9 mouse cellular contexts compared by ENCODE assay signal in the genomic region with DNA sequence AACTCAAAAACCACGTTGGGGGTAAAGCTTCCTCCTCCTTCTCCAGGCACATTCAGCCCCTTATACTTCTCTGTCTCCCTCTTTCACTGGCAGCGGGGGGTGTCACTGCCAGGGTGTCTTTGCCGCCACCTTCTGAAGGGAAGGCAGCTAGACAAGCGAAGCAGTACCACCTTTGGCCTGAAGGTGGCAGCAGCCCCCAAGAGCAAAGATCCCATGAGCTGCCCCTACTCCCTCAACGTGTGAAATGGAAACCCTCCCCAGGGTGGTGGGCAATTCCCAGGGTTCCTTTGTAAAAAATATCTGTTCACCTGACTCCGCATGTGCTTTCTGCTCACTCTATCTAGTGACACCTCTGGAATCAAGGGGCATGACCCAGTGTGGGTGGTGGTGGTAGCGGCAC. TPM values are rescaled to one million over a fixed set of nuclear protein-coding genes. Genes with fewer than 3 reads are reported as not detected.
DNase-seq lines count a peak whose midpoint lies in the region; ATAC-seq lines count a peak whose summit lies in the region.
"Had no signal": no experiment of that assay in that cellular context is flagged by ENCODE, and none has a peak within 500 bp of the region (broad histone marks: within the 10 kb centered on the region; RNA-seq: fewer than 3 reads in every experiment).

No protein-coding gene starts in this region.

- WGBS in kidney, embryonic 15.5 days: 14% methylated on average over 7 of the region's 7 CpGs
- 14% methylated on average over 7 of the region's 7 CpGs for WGBS in liver, embryonic 12.5 days (ENCODE audit: insufficient replicate concordance)

- DNase-seq in 3T3-L1 (ENCODE audit: low read depth, low spot score): peak; percentile 93
- peak; percentile 80 for DNase-seq in T-cell, adult 2 months (ENCODE audit: low spot score)
- DNase-seq in cerebellum, postnatal 4 days (ENCODE audit: low spot score in 2 of 2): peak; percentile 80 to 91
- peak; percentile 89 for DNase-seq in gastrocnemius, postnatal 10 days
- peak; percentile 82 for DNase-seq in ovary, postnatal 14 days (ENCODE audit: low spot score)
- peak; percentile 87 for DNase-seq in thymus, postnatal 0 days (ENCODE audit: low spot score)

- H3K4me1 ChIP-seq in kidney, embryonic 15.5 days: peaks cover 36% of the 10 kb centered on the region
- peaks cover 39% of the 10 kb centered on the region for H3K4me1 ChIP-seq in liver, embryonic 12.5 days

- H3K27ac ChIP-seq in kidney, embryonic 15.5 days: no peak overlapping the region
- H3K27ac ChIP-seq in liver, embryonic 12.5 days: no peak overlapping the region
- H3K27ac ChIP-seq: embryonic facial prominence, embryonic 12.5 days had no signal

- no peaks in the 10 kb centered on the region for H3K9me3 ChIP-seq in kidney, embryonic 15.5 days (replicated peaks)
- H3K9me3 ChIP-seq in liver, embryonic 12.5 days (replicated peaks): no peaks in the 10 kb centered on the region
- H3K9me3 ChIP-seq: embryonic facial prominence, embryonic 12.5 days had no signal

- H3K4me3 ChIP-seq in kidney, embryonic 15.5 days (replicated peaks): no peak overlapping the region
- H3K4me3 ChIP-seq in liver, embryonic 12.5 days: no peak overlapping the region
- H3K4me3 ChIP-seq: embryonic facial prominence, embryonic 12.5 days had no signal

- no peaks in the 10 kb centered on the region for H3K27me3 ChIP-seq in kidney, embryonic 15.5 days
- H3K27me3 ChIP-seq in liver, embryonic 12.5 days (replicated peaks): no peaks in the 10 kb centered on the region

- H3K4me2 ChIP-seq in kidney, embryonic 15.5 days: no peak overlapping the region
- no peak overlapping the region for H3K4me2 ChIP-seq in liver, embryonic 12.5 days
- H3K4me2 ChIP-seq: embryonic facial prominence, embryonic 12.5 days had no signal

- H3K36me3 ChIP-seq in kidney, embryonic 15.5 days: 0 out of 2 replicates have a peak, but pooled peaks cover 6% of the 10 kb centered on the region
- H3K36me3 ChIP-seq in liver, embryonic 12.5 days: peaks cover 9% of the 10 kb centered on the region
- H3K36me3 ChIP-seq: embryonic facial prominence, embryonic 12.5 days had no signal

- 0 out of 2 replicates have a peak, but pooled peaks have one; percentile 10 for ATAC-seq in kidney, embryonic 15.5 days (replicated peaks; ENCODE audit: low FRiP score)
- ATAC-seq in liver, embryonic 12.5 days: 0 out of 2 replicates have a peak, but pooled peaks have one; percentile 13

- H3K9ac ChIP-seq in kidney, embryonic 15.5 days: no peak overlapping the region
- no peak overlapping the region for H3K9ac ChIP-seq in liver, embryonic 12.5 days
- H3K9ac ChIP-seq: embryonic facial prominence, embryonic 12.5 days had no signal

RNA-seq across cellular contexts. Expression of a gene that starts 6.5 kb away (rescaled TPM):
- total RNA-seq in gastrocnemius, postnatal 10 days (2021): 10 to 100 TPM; 51.2 to 60.6 TPM
- polyA plus RNA-seq in kidney, embryonic 15.5 days (2015; fragmentation: Nextera tagmentation; extraction: Ambion mirVana): 69.1 and 71.6 TPM in 2 replicates
- 39.1 and 45.3 TPM in 2 replicates for polyA plus RNA-seq in liver, embryonic 12.5 days (2016; fragmentation: Nextera tagmentation; extraction: Ambion mirVana)
- 51.0 and 52.2 TPM in 2 replicates for polyA plus RNA-seq in thymus, postnatal 0 days (2015; fragmentation: Nextera tagmentation; extraction: Ambion mirVana)

RNA-seq across cellular contexts. Expression of a gene that starts 7.8 kb away (rescaled TPM):
- 1 to 10 TPM; 2.0 to 5.1 TPM for total RNA-seq in gastrocnemius, postnatal 10 days (2021)
- 12.1 and 13.8 TPM in 2 replicates for polyA plus RNA-seq in kidney, embryonic 15.5 days (2015; fragmentation: Nextera tagmentation; extraction: Ambion mirVana)
- polyA plus RNA-seq in liver, embryonic 12.5 days (2016; fragmentation: Nextera tagmentation; extraction: Ambion mirVana): 2.7 and 2.8 TPM in 2 replicates
- polyA plus RNA-seq in thymus, postnatal 0 days (2015; fragmentation: Nextera tagmentation; extraction: Ambion mirVana): 3.2 and 3.3 TPM in 2 replicates

RNA-seq across cellular contexts. Expression of a gene that starts 29.5 kb away (rescaled TPM):
- total RNA-seq in gastrocnemius, postnatal 10 days (2021): not detected
- polyA plus RNA-seq in kidney, embryonic 15.5 days (2015; fragmentation: Nextera tagmentation; extraction: Ambion mirVana): 52.9 and 56.3 TPM in 2 replicates
- 0.55 and 0.57 TPM in 2 replicates for polyA plus RNA-seq in liver, embryonic 12.5 days (2016; fragmentation: Nextera tagmentation; extraction: Ambion mirVana)
- 6.4 and 6.8 TPM in 2 replicates for polyA plus RNA-seq in thymus, postnatal 0 days (2015; fragmentation: Nextera tagmentation; extraction: Ambion mirVana)

RNA-seq across cellular contexts. Expression of a gene that starts 48.5 kb away (rescaled TPM):
- 10 to 100 TPM; 22.4 to 23.3 TPM for total RNA-seq in gastrocnemius, postnatal 10 days (2021)
- polyA plus RNA-seq in kidney, embryonic 15.5 days (2015; fragmentation: Nextera tagmentation; extraction: Ambion mirVana): 30.9 and 36.7 TPM in 2 replicates
- polyA plus RNA-seq in liver, embryonic 12.5 days (2016; fragmentation: Nextera tagmentation; extraction: Ambion mirVana): 15.9 and 19.1 TPM in 2 replicates
- polyA plus RNA-seq in thymus, postnatal 0 days (2015; fragmentation: Nextera tagmentation; extraction: Ambion mirVana): 28.7 and 28.8 TPM in 2 replicates

RNA-seq across cellular contexts. Expression of a gene that starts 49.3 kb away (rescaled TPM):
- 10 to 100 TPM; 28.6 to 30.3 TPM for total RNA-seq in gastrocnemius, postnatal 10 days (2021)
- 121 and 137 TPM in 2 replicates for polyA plus RNA-seq in kidney, embryonic 15.5 days (2015; fragmentation: Nextera tagmentation; extraction: Ambion mirVana)
- 97.8 and 104 TPM in 2 replicates for polyA plus RNA-seq in liver, embryonic 12.5 days (2016; fragmentation: Nextera tagmentation; extraction: Ambion mirVana)
- polyA plus RNA-seq in thymus, postnatal 0 days (2015; fragmentation: Nextera tagmentation; extraction: Ambion mirVana): 103 and 119 TPM in 2 replicates
